10 mouse cellular contexts compared by ENCODE assay signal in genomic region chr17:67937050-67937449, GRCm38 (mm10).
"Had no signal": no experiment of that assay in that cellular context is flagged by ENCODE, and none has a peak within 500 bp of the region (broad histone marks: within the 10 kb centered on the region; RNA-seq: fewer than 3 reads in every experiment).

No protein-coding gene starts in this region.

- ATAC-seq: midbrain, embryonic 16.5 days had no signal

- DNase-seq: lung, adult 18-20 months; lung, embryonic 14.5 days; lung, postnatal 10 days; lung, postnatal 4 days; midbrain, embryonic 14.5 days; right cerebral cortex, postnatal 14 days; thymus, adult 2 months; thymus, postnatal 25 days; thymus, postnatal 4 days had no signal
